Mouse (Mus musculus): ENCODE measurements around the gene Ildr1. TPM values are rescaled to one million over a fixed set of nuclear protein-coding genes. Genes with fewer than 3 reads are reported as not detected.

Gene Ildr1
- polyA plus RNA-seq, 2 experiments, result 0.03 to 0.08 TPM

DNA sequence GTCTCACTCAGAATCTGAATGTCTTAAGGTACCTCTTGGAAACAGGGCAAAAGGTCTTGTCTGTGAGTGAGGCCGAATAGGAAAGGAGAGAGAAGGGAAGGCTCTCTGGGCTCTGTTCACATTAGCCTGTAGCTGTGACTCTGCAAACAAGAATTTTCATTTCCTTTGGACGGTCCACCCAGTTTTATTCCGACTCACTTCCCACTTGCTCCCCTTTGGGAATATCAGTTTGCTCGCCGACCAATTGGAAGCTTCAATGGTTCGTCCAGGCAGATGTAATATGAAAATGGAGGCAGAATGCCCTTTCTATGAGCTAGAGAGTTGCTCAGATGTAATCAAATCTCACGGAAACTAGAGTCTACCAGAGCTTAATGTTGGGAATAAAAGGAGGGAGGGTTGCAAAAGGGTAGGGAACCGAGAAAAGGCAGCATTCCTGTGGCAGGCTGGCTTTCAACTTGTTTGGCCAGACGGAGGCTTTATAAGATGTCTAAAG lies 1.1 kb downstream of the Ildr1 start:
- Histone ChIP-seq H3K9ac (replicated peaks) (no peak overlapping the region), H3K4me1 (replicated peaks; ENCODE audit: control insufficient read depth in 2 of 2, insufficient read depth in 2 of 2, low read length in 1 of 2) (no peaks in the 10 kb centered on the region), H3K4me3 (ENCODE audit: insufficient read depth in 1 of 2, low read depth in 2 of 2, low read length in 2 of 2) (no peak overlapping the region), H3K4me2 (ENCODE audit: low read depth) (no peak overlapping the region), H3K27ac (no peak overlapping the region), H3K9me3 (ENCODE audit: control insufficient read depth, low read length) (no peaks in the 10 kb centered on the region), H3K27me3 (ENCODE audit: control insufficient read depth, insufficient read depth, low read length) (peaks cover 13% of the 10 kb centered on the region), H3K36me3 (replicated peaks; ENCODE audit: control insufficient read depth, insufficient read depth, low read depth) (no peaks in the 10 kb centered on the region)
- TF ChIP-seq EP300 (IDR thresholded peaks at IDR 0.05; ENCODE audit: low read depth) (no peak), CTCF (IDR thresholded peaks at IDR 0.05; ENCODE audit: low read depth) (no peak)
- DNase-seq (ENCODE audit: low read depth in 3 of 3, low spot score in 3 of 3) (no peak), ATAC-seq (ENCODE audit: insufficient read depth) (no peak)
- WGBS (ENCODE audit: insufficient replicate concordance), result 53% methylated on average over 9 of the region's 9 CpGs

DNA sequence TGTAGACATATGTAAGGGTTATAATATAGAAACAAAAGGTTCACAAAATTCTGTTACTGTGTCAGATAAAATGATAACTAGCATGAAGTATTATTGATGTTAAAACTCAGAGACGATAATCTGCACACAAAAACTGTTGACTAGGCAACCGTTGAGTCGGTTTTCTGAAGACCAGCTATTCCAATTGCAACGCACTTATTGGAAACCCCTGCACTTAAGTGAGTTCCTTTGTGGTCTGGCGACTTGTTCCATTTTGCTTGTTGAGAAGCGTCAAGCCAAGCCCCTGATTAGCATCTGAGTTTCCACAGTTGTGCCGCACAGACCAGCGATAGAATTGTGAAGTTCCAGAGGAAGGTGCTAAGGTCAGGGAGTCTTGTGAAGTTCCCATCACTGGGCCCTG lies 3.6 kb downstream of the Ildr1 start:
- Histone ChIP-seq H3K27me3 (ENCODE audit: control insufficient read depth, insufficient read depth, low read length) (peaks cover 13% of the 10 kb centered on the region), H3K4me2 (ENCODE audit: low read depth) (no peak overlapping the region), H3K4me1 (replicated peaks; ENCODE audit: control insufficient read depth in 2 of 2, insufficient read depth in 2 of 2, low read length in 1 of 2) (no peaks in the 10 kb centered on the region), H3K27ac (no peak overlapping the region), H3K4me3 (ENCODE audit: insufficient read depth in 1 of 2, low read depth in 2 of 2, low read length in 2 of 2) (no peak overlapping the region), H3K36me3 (replicated peaks; ENCODE audit: control insufficient read depth, insufficient read depth, low read depth) (no peaks in the 10 kb centered on the region), H3K9ac (replicated peaks) (no peak overlapping the region), H3K9me3 (ENCODE audit: control insufficient read depth, low read length) (no peaks in the 10 kb centered on the region)
- no peak for TF ChIP-seq EP300 (IDR thresholded peaks at IDR 0.05; ENCODE audit: low read depth)
- no peak for TF ChIP-seq CTCF (IDR thresholded peaks at IDR 0.05; ENCODE audit: low read depth)
- DNase-seq (ENCODE audit: low read depth in 3 of 3, low spot score in 3 of 3) (no peak), ATAC-seq (ENCODE audit: insufficient read depth) (no peak)
- WGBS (ENCODE audit: insufficient replicate concordance), result 48% methylated on average over 8 of the region's 8 CpGs

DNA sequence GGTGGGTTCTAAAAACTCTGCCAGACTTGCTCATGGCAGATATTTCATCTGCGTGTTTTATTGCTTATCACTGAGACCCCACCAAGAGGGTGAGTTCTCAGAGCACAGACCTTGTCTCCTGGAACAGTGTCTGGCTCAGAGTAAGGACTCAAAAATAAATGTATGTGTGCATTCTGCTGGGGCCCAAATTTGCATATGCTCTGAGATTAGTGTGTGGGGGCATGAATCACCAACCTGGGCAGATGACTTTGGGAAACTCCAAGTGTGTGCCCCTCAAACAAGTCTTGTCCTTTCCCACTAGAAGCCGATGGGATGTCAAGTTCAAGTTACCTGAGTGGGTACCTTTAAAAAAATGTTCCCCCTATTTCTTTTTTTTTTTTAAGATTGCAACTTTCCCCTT lies 6.7 kb downstream of the Ildr1 start:
- Histone ChIP-seq H3K36me3 (replicated peaks; ENCODE audit: control insufficient read depth, insufficient read depth, low read depth) (no peaks in the 10 kb centered on the region), H3K4me2 (ENCODE audit: low read depth) (no peak overlapping the region), H3K4me1 (replicated peaks; ENCODE audit: control insufficient read depth in 2 of 2, insufficient read depth in 2 of 2, low read length in 1 of 2) (no peaks in the 10 kb centered on the region), H3K27ac (no peak overlapping the region), H3K9ac (replicated peaks) (no peak overlapping the region), H3K4me3 (ENCODE audit: insufficient read depth in 1 of 2, low read depth in 2 of 2, low read length in 2 of 2) (no peak overlapping the region), H3K9me3 (ENCODE audit: control insufficient read depth, low read length) (no peaks in the 10 kb centered on the region), H3K27me3 (ENCODE audit: control insufficient read depth, insufficient read depth, low read length) (no peaks in the 10 kb centered on the region)
- DNase-seq (ENCODE audit: low read depth in 3 of 3, low spot score in 3 of 3), result no peak
- no peak for ATAC-seq (ENCODE audit: insufficient read depth)
- TF ChIP-seq CTCF (IDR thresholded peaks at IDR 0.05; ENCODE audit: low read depth) (no peak), EP300 (IDR thresholded peaks at IDR 0.05; ENCODE audit: low read depth) (no peak)
- WGBS (ENCODE audit: insufficient replicate concordance), result 53% methylated on average over 2 of the region's 2 CpGs

DNA sequence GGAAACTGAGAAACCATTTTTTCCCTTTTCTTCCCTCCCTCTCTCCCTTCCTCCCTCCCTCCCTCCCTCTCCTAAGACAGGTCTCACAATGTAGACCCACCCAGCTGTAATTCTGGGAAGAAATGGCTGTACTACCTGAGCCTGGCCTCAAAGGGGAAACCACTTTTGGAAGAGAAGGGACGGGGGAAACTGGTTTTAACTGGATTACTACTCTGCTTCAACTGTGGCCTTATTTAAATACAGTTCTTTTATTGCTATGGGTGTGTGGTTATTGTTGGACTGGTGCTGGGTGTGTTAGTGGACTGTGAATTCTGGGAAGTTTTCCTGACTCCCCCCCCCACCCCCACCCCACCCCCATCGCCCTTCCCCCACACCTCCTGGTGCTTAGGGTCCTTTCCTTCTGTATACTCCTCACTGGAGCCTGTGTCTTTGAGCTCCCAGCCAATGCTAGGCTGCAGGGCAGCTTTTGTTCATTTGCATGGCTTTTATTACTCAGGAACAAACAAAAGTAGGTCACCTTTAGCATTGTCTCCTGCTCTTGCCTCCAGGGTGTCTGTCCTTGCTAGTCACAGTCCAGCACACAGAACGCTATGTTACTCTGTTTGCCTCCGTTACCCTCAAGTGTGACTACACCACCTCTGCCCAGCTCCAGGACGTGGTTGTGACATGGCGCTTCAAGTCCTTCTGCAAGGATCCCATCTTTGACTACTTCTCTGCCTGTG lies 14.1 kb downstream of the Ildr1 start:
- no peak overlapping the region for H3K4me2 ChIP-seq (ENCODE audit: low read depth)
- no peaks in the 10 kb centered on the region for H3K9me3 ChIP-seq (ENCODE audit: control insufficient read depth, low read length)
- ATAC-seq (ENCODE audit: insufficient read depth) (no peak), DNase-seq (ENCODE audit: low read depth in 3 of 3, low spot score in 3 of 3) (no peak)
- H3K27me3 ChIP-seq (ENCODE audit: control insufficient read depth, insufficient read depth, low read length), result no peaks in the 10 kb centered on the region
- H3K27ac ChIP-seq, result no peak overlapping the region
- TF ChIP-seq EP300 (IDR thresholded peaks at IDR 0.05; ENCODE audit: low read depth) (no peak), CTCF (IDR thresholded peaks at IDR 0.05; ENCODE audit: low read depth) (no peak)
- WGBS (ENCODE audit: insufficient replicate concordance), result 57% methylated on average over 6 of the region's 6 CpGs
- no peaks in the 10 kb centered on the region for H3K36me3 ChIP-seq (replicated peaks; ENCODE audit: control insufficient read depth, insufficient read depth, low read depth)
- H3K4me1 ChIP-seq (replicated peaks; ENCODE audit: control insufficient read depth in 2 of 2, insufficient read depth in 2 of 2, low read length in 1 of 2), result peaks cover 0 to 4% of the 10 kb centered on the region in 2 experiments; a peak in 2 of 4 replicates
- no peak overlapping the region for H3K9ac ChIP-seq (replicated peaks)
- no peak overlapping the region for H3K4me3 ChIP-seq (ENCODE audit: insufficient read depth in 1 of 2, low read depth in 2 of 2, low read length in 2 of 2)

DNA sequence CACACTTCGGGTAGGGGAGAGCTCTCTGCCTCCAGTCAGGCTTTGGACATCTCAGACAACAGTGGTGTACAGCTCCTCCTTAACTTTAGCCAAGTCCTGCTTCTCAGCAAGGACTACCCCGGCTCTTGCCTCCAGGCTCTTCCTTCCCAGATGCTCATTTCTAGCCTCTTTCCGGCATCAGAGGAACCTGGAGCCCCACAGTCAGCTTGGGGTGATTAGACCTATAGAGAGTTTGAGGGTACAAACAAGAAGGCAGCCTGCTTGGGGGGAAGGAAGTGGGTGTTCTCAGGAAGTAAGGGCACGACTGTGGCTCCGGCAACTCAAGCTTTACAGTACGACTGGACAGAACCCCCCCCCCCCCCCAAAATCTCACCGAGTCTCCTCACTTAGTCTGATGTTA lies 15.0 kb downstream of the Ildr1 start:
- no peak for DNase-seq (ENCODE audit: low read depth in 3 of 3, low spot score in 3 of 3)
- TF ChIP-seq CTCF (IDR thresholded peaks at IDR 0.05; ENCODE audit: low read depth), result no peak
- no peak for TF ChIP-seq EP300 (IDR thresholded peaks at IDR 0.05; ENCODE audit: low read depth)
- no peak overlapping the region for H3K27ac ChIP-seq
- peaks cover 0 to 4% of the 10 kb centered on the region in 2 experiments; a peak in 2 of 4 replicates for H3K4me1 ChIP-seq (replicated peaks; ENCODE audit: control insufficient read depth in 2 of 2, insufficient read depth in 2 of 2, low read length in 1 of 2)
- ATAC-seq (ENCODE audit: insufficient read depth), result no peak
- no peak overlapping the region for H3K4me3 ChIP-seq (ENCODE audit: insufficient read depth in 1 of 2, low read depth in 2 of 2, low read length in 2 of 2)
- no peaks in the 10 kb centered on the region for H3K36me3 ChIP-seq (replicated peaks; ENCODE audit: control insufficient read depth, insufficient read depth, low read depth)
- WGBS (ENCODE audit: insufficient replicate concordance), result 27% methylated on average over 7 of the region's 7 CpGs
- no peak overlapping the region for H3K9ac ChIP-seq (replicated peaks)
- H3K4me2 ChIP-seq (ENCODE audit: low read depth), result no peak overlapping the region
- H3K9me3 ChIP-seq (ENCODE audit: control insufficient read depth, low read length), result no peaks in the 10 kb centered on the region
- H3K27me3 ChIP-seq (ENCODE audit: control insufficient read depth, insufficient read depth, low read length), result no peaks in the 10 kb centered on the region

Data from liver, embryonic 14.5 days (tissue).